7 mouse cellular contexts compared by ENCODE assay signal in genomic region chr2:84826488-84827282, GRCm38 (mm10). TPM values are rescaled to one million over a fixed set of nuclear protein-coding genes. Genes with fewer than 3 reads are reported as not detected.
DNase-seq lines count a peak whose midpoint lies in the region; ATAC-seq lines count a peak whose summit lies in the region.

TSS of gene Timm10 (plus strand) at chr2:84826997.

- no peak within 1 kb of the TSS for H3K27ac ChIP-seq in embryonic facial prominence, embryonic 11.5 days (replicated peaks; ENCODE audit: low read depth, low read length)
- peak within 1 kb of the TSS; percentile 78 for H3K27ac ChIP-seq in limb, embryonic 10.5 days
- 0 out of 2 replicates have a peak within 1 kb of the TSS, but pooled peaks have one; percentile 9 for H3K27ac ChIP-seq in midbrain, embryonic 13.5 days

- peak; percentile 90 for DNase-seq in adrenal gland, postnatal 14 days
- DNase-seq in embryonic facial prominence, embryonic 11.5 days (ENCODE audit: low spot score), result peak; percentile 96
- DNase-seq in kidney, adult 11 months, result peak; percentile 93
- DNase-seq in limb, embryonic 10.5 days (ENCODE audit: low spot score), result peak; percentile 89
- DNase-seq in spleen, adult 12 weeks (ENCODE audit: low spot score), result peak; percentile 72

- H3K4me1 ChIP-seq in embryonic facial prominence, embryonic 11.5 days (ENCODE audit: control insufficient read depth, insufficient read depth, low read length), result no peaks in the 10 kb centered on the region
- peaks cover 30% of the 10 kb centered on the region for H3K4me1 ChIP-seq in limb, embryonic 10.5 days
- H3K4me1 ChIP-seq in midbrain, embryonic 13.5 days (replicated peaks), result peaks cover 16% of the 10 kb centered on the region

- H3K9me3 ChIP-seq in embryonic facial prominence, embryonic 11.5 days (replicated peaks; ENCODE audit: control insufficient read depth, low read length), result no peaks in the 10 kb centered on the region
- no peaks in the 10 kb centered on the region for H3K9me3 ChIP-seq in limb, embryonic 10.5 days (replicated peaks)
- H3K9me3 ChIP-seq in midbrain, embryonic 13.5 days, result no peaks in the 10 kb centered on the region

- H3K36me3 ChIP-seq in embryonic facial prominence, embryonic 11.5 days (replicated peaks; ENCODE audit: control insufficient read depth, insufficient read depth, low read depth, low read length), result no peaks in the 10 kb centered on the region
- H3K36me3 ChIP-seq in limb, embryonic 10.5 days, result peaks cover 27% of the 10 kb centered on the region
- H3K36me3 ChIP-seq in midbrain, embryonic 13.5 days, result peaks cover 12% of the 10 kb centered on the region

- H3K27me3 ChIP-seq in embryonic facial prominence, embryonic 11.5 days (ENCODE audit: control insufficient read depth, insufficient read depth, low read length), result no peaks in the 10 kb centered on the region
- no peaks in the 10 kb centered on the region for H3K27me3 ChIP-seq in limb, embryonic 10.5 days (ENCODE audit: low read depth, poor library complexity, severe bottlenecking)
- peaks cover 11% of the 10 kb centered on the region for H3K27me3 ChIP-seq in midbrain, embryonic 13.5 days

- WGBS in embryonic facial prominence, embryonic 11.5 days, result under 1% methylated on average over 34 of the region's 34 CpGs
- WGBS in limb, embryonic 10.5 days, result under 1% methylated on average over 34 of the region's 34 CpGs
- WGBS in midbrain, embryonic 13.5 days, result under 1% methylated on average over 34 of the region's 34 CpGs

- H3K4me3 ChIP-seq in embryonic facial prominence, embryonic 11.5 days (ENCODE audit: low read depth, low read length), result peak within 1 kb of the TSS; percentile 85
- peak within 1 kb of the TSS; percentile 74 for H3K4me3 ChIP-seq in limb, embryonic 10.5 days
- H3K4me3 ChIP-seq in midbrain, embryonic 13.5 days (replicated peaks), result peak within 1 kb of the TSS; percentile 94

- peak within 1 kb of the TSS; percentile 62 for H3K9ac ChIP-seq in embryonic facial prominence, embryonic 11.5 days (replicated peaks; ENCODE audit: low read length)
- peak within 1 kb of the TSS; percentile 81 for H3K9ac ChIP-seq in midbrain, embryonic 13.5 days (replicated peaks)

- peak within 1 kb of the TSS; percentile 85 for H3K4me2 ChIP-seq in embryonic facial prominence, embryonic 11.5 days (ENCODE audit: low read depth, low read length)
- H3K4me2 ChIP-seq in midbrain, embryonic 13.5 days (replicated peaks), result peak within 1 kb of the TSS; percentile 100

- peak; percentile 89 for ATAC-seq in embryonic facial prominence, embryonic 11.5 days (replicated peaks; ENCODE audit: insufficient number of reproducible peaks, low FRiP score, low TSS enrichment, low read depth)
- ATAC-seq in granulocyte monocyte progenitor cell, adult 5-6 weeks (replicated peaks; ENCODE audit: poor library complexity, severe bottlenecking), result peak; percentile 90
- peak; percentile 94 for ATAC-seq in midbrain, embryonic 13.5 days

RNA-seq across cellular contexts. Expression of gene Timm10, which starts in this region (rescaled TPM):
- 54.2 and 73.7 TPM in 2 replicates for total RNA-seq in adrenal gland, postnatal 14 days (2021)
- 45.9 and 50.0 TPM in 2 replicates for polyA plus RNA-seq in embryonic facial prominence, embryonic 11.5 days (2014; fragmentation: Nextera tagmentation; extraction: Ambion mirVana)
- total RNA-seq in granulocyte monocyte progenitor cell, adult 5-6 weeks (2014; fragmentation: Nextera tagmentation), result 52.3 and 76.6 TPM in 2 replicates
- total RNA-seq in granulocyte monocyte progenitor cell, adult 5-6 weeks (2017), result 32.2 and 34.6 TPM in 2 replicates
- polyA plus RNA-seq in limb, embryonic 10.5 days (2016; fragmentation: Nextera tagmentation; extraction: Ambion mirVana), result 64.5 and 71.0 TPM in 2 replicates
- polyA plus RNA-seq in midbrain, embryonic 13.5 days (2015; fragmentation: Nextera tagmentation; extraction: Ambion mirVana), result 53.6 and 54.5 TPM in 2 replicates
